Mouse (Mus musculus) hindbrain, embryonic 16.5 days (tissue): Measurements from ENCODE around the gene Rergl. TPM values are rescaled to one million over a fixed set of nuclear protein-coding genes. Genes with fewer than 3 reads are reported as not detected.
A peak's percentile ranks its signal among the peaks of the same experiment; 100 is the strongest.

Experiments
- ATAC-seq: fragments of 200-750 bp; cut with Nextera tagmentation; 2 replicates; pipeline ENCODE4 v1.8.0; 2017; ENCODE audit warnings: moderate TSS enrichment, moderate library complexity
- H3K27ac ChIP-seq: fragments of 300-500 bp; sonication (generic); 2 replicates; pipeline ENCODE4 v1.5.1; 2014; ENCODE audit warnings: low read depth, mild to moderate bottlenecking, control low read depth, low read length, moderate library complexity
- H3K27me3 ChIP-seq: fragments of 300-500 bp; sonication (generic); replicated peaks from 2 replicates; pipeline ENCODE4 v1.6.1; 2014; ENCODE audit warnings: low read length; ENCODE audit not compliant: control insufficient read depth, insufficient read depth
- H3K36me3 ChIP-seq: fragments of 300-500 bp; sonication (generic); 2 replicates; pipeline ENCODE4 v1.6.1; 2014; ENCODE audit warnings: mild to moderate bottlenecking, low read length, moderate library complexity, mixed read lengths; ENCODE audit not compliant: control insufficient read depth, insufficient read depth
- H3K4me1 ChIP-seq: fragments of 300-500 bp; sonication (generic); 2 replicates; pipeline ENCODE4 v1.6.1; 2014; ENCODE audit warnings: low read depth, low read length; ENCODE audit not compliant: control insufficient read depth, insufficient read depth
- H3K4me2 ChIP-seq: fragments of 300-500 bp; sonication (generic); 2 replicates; pipeline ENCODE4 v1.6.1; 2014; ENCODE audit warnings: mild to moderate bottlenecking, low read length, control low read depth, moderate library complexity
- H3K4me3 ChIP-seq: fragments of 300-500 bp; sonication (generic); 2 replicates; pipeline ENCODE4 v1.5.1; 2014; ENCODE audit warnings: mild to moderate bottlenecking, low read length, control low read depth, moderate library complexity
- H3K9ac ChIP-seq: fragments of 300-500 bp; sonication (generic); 2 replicates; pipeline ENCODE4 v1.6.1; 2014; ENCODE audit warnings: low read depth, mild to moderate bottlenecking, control low read depth, low read length, moderate library complexity
- H3K9me3 ChIP-seq: fragments of 300-500 bp; sonication (generic); 2 replicates; pipeline ENCODE4 v1.6.1; 2014; ENCODE audit warnings: mild to moderate bottlenecking, low read length, moderate library complexity; ENCODE audit not compliant: control insufficient read depth
- WGBS: fragments of 180-500 bp; shearing (Covaris S2); extraction: QIAGEN DNeasy Blood & Tissue Kit; methylation state at CpG from one replicate; pipeline ENCODE4 v1.1.7; 2014; 5-methylcytosine and 5-hydroxymethylcytosine counted together
- polyA plus RNA-seq: library from polyadenylated mRNA; unstranded; fragments of >200 nt; fragmentation: Nextera tagmentation; extraction: Ambion mirVana; gene quantifications from 2 replicates; pipeline ENCODE4 v1.2.1, GENCODE M21; 2015

The Rergl gene
- not detected in 2 replicates for polyA plus RNA-seq

- Histone ChIP-seq H3K36me3 (no peaks in the 10 kb centered on the region), H3K4me2 (no peak within 1 kb of the TSS), H3K27ac (no peak within 1 kb of the TSS), H3K4me3 (no peak within 1 kb of the TSS), H3K9me3 (no peaks in the 10 kb centered on the region), H3K27me3 (no peaks in the 10 kb centered on the region), H3K4me1 (no peaks in the 10 kb centered on the region), H3K9ac (no peak within 1 kb of the TSS)
- WGBS = 40% methylated on average over 1 of the region's 1 CpGs
- ATAC-seq = no peak
Observed at GRCm38 (mm10) chr6:139501876-139502275, at the start of gene Rergl. Gene Rergl, minus strand, starts transcription at chr6:139501976.

- H3K4me2 ChIP-seq = no peak overlapping the region
- 65% methylated on average over 2 of the region's 2 CpGs for WGBS
- H3K4me3 ChIP-seq = no peak overlapping the region
- no peak overlapping the region for H3K27ac ChIP-seq
- no peak for ATAC-seq
- no peaks in the 10 kb centered on the region for H3K36me3 ChIP-seq
- no peaks in the 10 kb centered on the region for H3K9me3 ChIP-seq
- no peak overlapping the region for H3K9ac ChIP-seq
- H3K27me3 ChIP-seq = no peaks in the 10 kb centered on the region
- no peaks in the 10 kb centered on the region for H3K4me1 ChIP-seq
Observed at GRCm38 (mm10) chr6:139538469-139538868, 36.7 kb upstream of the Rergl start.

GRCm38 (mm10) chr6:139525406-139525805, 23.6 kb upstream of the Rergl start:
- Histone ChIP-seq H3K27ac (no peak overlapping the region), H3K9ac (no peak overlapping the region), H3K9me3 (no peaks in the 10 kb centered on the region), H3K4me3 (no peak overlapping the region), H3K36me3 (no peaks in the 10 kb centered on the region), H3K4me2 (no peak overlapping the region), H3K4me1 (no peaks in the 10 kb centered on the region), H3K27me3 (no peaks in the 10 kb centered on the region)
- ATAC-seq = no peak

- H3K27ac ChIP-seq = no peak overlapping the region
- H3K9ac ChIP-seq = no peak overlapping the region
- H3K9me3 ChIP-seq = no peaks in the 10 kb centered on the region
- H3K4me2 ChIP-seq = no peak overlapping the region
- H3K27me3 ChIP-seq = no peaks in the 10 kb centered on the region
- H3K4me1 ChIP-seq = no peaks in the 10 kb centered on the region
- H3K36me3 ChIP-seq = no peaks in the 10 kb centered on the region
- H3K4me3 ChIP-seq = no peak overlapping the region
- ATAC-seq = no peak
- 19% methylated on average over 5 of the region's 5 CpGs for WGBS
Observed at GRCm38 (mm10) chr6:139524288-139524687, 22.5 kb upstream of the Rergl start.

- Histone ChIP-seq H3K36me3 (no peaks in the 10 kb centered on the region), H3K9ac (no peak overlapping the region), H3K4me1 (no peaks in the 10 kb centered on the region), H3K27me3 (no peaks in the 10 kb centered on the region), H3K4me2 (no peak overlapping the region), H3K27ac (no peak overlapping the region), H3K4me3 (no peak overlapping the region), H3K9me3 (no peaks in the 10 kb centered on the region)
- 78% methylated on average over 3 of the region's 3 CpGs for WGBS
- no peak for ATAC-seq
Observed at GRCm38 (mm10) chr6:139514938-139515510, 13.2 kb upstream of the Rergl start.

GRCm38 (mm10) chr6:139479730-139480129, 22.0 kb downstream of the Rergl start:
- Histone ChIP-seq H3K27me3 (no peaks in the 10 kb centered on the region), H3K27ac (no peak overlapping the region), H3K4me3 (no peak overlapping the region), H3K4me1 (no peaks in the 10 kb centered on the region), H3K4me2 (no peak overlapping the region), H3K36me3 (no peaks in the 10 kb centered on the region), H3K9me3 (no peaks in the 10 kb centered on the region), H3K9ac (no peak overlapping the region)
- no peak for ATAC-seq

GRCm38 (mm10) chr6:139464980-139465379, 36.8 kb downstream of the Rergl start:
- ATAC-seq = no peak
- no peak overlapping the region for H3K4me2 ChIP-seq
- no peaks in the 10 kb centered on the region for H3K36me3 ChIP-seq
- no peaks in the 10 kb centered on the region for H3K4me1 ChIP-seq
- no peak overlapping the region for H3K27ac ChIP-seq
- H3K27me3 ChIP-seq = no peaks in the 10 kb centered on the region
- no peak overlapping the region for H3K9ac ChIP-seq
- no peak overlapping the region for H3K4me3 ChIP-seq
- 77% methylated on average over 6 of the region's 6 CpGs for WGBS
- H3K9me3 ChIP-seq = no peaks in the 10 kb centered on the region

GRCm38 (mm10) chr6:139464292-139464691, 37.5 kb downstream of the Rergl start:
- WGBS = 90% methylated on average over 2 of the region's 2 CpGs
- ATAC-seq = no peak
- Histone ChIP-seq H3K4me1 (no peaks in the 10 kb centered on the region), H3K4me3 (no peak overlapping the region), H3K4me2 (no peak overlapping the region), H3K36me3 (no peaks in the 10 kb centered on the region), H3K9ac (no peak overlapping the region), H3K9me3 (no peaks in the 10 kb centered on the region), H3K27me3 (no peaks in the 10 kb centered on the region), H3K27ac (no peak overlapping the region)

GRCm38 (mm10) chr6:139461094-139461493, 40.7 kb downstream of the Rergl start:
- Histone ChIP-seq H3K27me3 (no peaks in the 10 kb centered on the region), H3K36me3 (no peaks in the 10 kb centered on the region)
- ATAC-seq = no peak

GRCm38 (mm10) chr6:139460470-139460869, 41.3 kb downstream of the Rergl start:
- no peaks in the 10 kb centered on the region for H3K4me1 ChIP-seq
- no peak overlapping the region for H3K4me3 ChIP-seq
- no peaks in the 10 kb centered on the region for H3K27me3 ChIP-seq
- no peaks in the 10 kb centered on the region for H3K9me3 ChIP-seq
- no peaks in the 10 kb centered on the region for H3K36me3 ChIP-seq
- 0 out of 2 replicates have a peak, but pooled peaks have one; percentile 54 for ATAC-seq
- H3K27ac ChIP-seq = no peak overlapping the region
- no peak overlapping the region for H3K4me2 ChIP-seq
- no peak overlapping the region for H3K9ac ChIP-seq
- 76% methylated on average over 10 of the region's 10 CpGs for WGBS

More at GRCm38 (mm10) chr6:139461094-139461493, 40.7 kb downstream of the Rergl start:
- H3K4me1 ChIP-seq = no peaks in the 10 kb centered on the region
- no peak overlapping the region for H3K27ac ChIP-seq
- no peak overlapping the region for H3K9ac ChIP-seq
- WGBS = 32% methylated on average over 5 of the region's 5 CpGs
- H3K4me3 ChIP-seq = no peak overlapping the region
- no peak overlapping the region for H3K4me2 ChIP-seq
- H3K9me3 ChIP-seq = no peaks in the 10 kb centered on the region
